Mouse (Mus musculus): Measurements from ENCODE around the gene Lsamp.

Lsamp gene

DNA sequence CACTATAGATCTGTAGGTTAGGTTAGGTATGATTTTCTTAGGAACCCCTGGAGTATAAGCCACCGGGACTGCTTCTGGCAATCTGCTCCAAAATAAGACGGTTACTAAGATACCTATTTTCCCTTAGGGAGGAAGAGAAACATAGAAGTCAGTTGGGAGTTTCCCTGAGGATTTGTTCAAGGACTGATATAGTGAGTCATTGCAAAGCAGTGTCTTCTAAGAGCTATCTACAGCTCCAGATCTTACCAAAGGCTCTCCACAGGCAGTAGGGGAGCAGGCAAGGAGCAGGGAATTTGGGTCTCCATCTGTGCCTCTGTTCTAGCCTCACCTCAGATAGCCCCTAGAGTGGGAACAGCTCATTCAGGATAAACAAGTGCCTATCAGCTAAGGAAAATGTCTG, 2047.9 kb downstream of the Lsamp start:
- DNase-seq (ENCODE audit: extremely low spot score, low spot score) = no peak

DNA sequence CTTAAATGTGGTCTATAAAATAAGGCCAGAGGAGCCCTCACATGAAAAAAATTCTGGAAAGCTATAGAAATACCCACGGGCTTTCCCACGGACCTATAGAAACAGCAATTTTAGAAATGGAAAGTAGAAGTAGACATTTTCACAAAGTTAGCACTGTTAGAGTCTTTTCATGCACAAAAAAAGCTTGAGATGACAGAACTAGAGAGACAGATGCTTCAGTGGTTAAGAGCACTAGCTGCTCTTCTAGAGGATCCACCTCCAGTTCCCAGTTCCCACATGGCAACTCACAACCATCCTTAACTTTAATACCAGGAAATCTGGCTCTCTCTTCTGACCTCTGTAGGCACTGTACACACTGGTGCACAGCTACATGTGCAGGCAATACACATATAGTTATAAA, 2049.3 kb downstream of the Lsamp start:
- DNase-seq (ENCODE audit: extremely low spot score, low spot score) = no peak

DNA sequence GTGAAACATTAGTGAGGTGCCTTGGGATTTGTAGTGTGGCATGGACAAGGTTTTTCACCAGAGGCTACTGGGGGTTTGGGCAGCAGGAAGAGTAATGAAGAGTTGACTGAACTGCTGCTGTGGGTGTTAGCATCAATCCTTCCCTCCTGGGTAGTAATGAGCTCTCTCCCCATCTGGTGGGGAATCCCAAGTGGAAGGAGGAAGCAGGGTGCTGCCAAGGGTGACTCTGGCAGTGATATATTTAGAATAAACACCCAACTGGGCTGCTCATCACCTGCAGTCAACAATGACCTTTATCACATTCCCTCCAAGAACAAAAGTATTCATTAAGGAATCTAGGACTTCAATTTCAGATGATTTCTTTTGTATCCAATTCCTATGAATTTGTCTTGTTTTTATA, 2064.0 kb downstream of the Lsamp start:
- no peak for DNase-seq (ENCODE audit: extremely low spot score, low spot score)

DNA sequence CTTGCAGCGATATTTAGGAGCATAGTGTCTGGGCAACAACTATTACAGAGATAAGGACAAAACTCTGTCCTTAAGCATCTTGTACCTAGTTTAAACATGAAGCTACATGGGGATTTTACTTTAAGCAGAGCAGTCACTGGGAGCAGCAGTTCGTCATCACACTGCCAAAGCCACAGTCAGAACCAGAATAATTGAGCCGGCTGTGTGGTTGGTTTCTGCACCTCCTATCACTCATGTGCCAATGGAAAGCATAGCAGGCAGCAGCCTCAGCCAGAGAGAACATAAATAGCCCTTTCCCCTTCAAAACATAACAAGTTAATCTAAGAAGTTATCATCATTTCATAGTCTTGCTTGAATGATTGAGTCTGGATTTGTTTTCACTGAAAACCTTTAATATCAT, 2075.8 kb downstream of the Lsamp start:
- DNase-seq (ENCODE audit: extremely low spot score, low spot score) = no peak

DNA sequence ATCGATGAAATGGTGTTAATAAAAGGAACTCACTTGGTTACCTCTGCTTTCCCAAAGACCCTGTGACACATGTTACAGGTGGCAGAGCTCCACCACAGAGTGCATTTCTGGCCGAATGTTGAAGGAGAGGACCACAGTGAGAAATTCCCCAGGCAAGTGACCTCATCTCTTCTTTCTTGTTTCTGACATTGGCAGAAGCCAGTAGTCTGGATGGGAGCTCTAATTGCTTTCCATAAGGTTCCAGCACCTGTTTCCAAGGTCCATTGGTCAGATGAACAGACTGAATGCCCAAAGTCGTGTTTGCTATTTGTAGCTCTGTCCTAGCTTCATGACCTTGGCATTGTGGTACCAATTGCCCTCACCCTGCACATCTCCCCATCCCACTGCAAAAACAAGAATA, 2090.2 kb downstream of the Lsamp start:
- DNase-seq (ENCODE audit: extremely low spot score, low spot score) = no peak

DNA sequence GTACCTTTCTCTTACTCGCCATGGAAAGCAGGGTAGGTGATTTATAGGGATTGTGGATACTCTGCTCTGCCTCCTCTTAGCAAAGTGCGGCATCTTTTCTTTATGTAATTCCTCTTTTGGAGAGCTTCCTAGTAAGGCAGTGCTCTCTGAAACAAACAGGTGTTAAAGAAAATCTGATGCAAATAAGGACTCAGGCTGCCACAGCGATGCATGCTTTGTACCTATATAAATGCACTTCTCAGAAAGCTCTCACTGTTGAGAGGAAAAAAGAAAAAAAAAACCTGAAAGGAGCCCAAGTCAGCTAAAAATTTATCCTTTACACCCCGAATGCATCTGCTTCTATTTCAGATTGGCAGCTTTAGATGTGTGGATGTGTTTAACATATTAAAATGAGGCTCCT, 2095.4 kb downstream of the Lsamp start:
- no peak for DNase-seq (ENCODE audit: extremely low spot score, low spot score)

DNA sequence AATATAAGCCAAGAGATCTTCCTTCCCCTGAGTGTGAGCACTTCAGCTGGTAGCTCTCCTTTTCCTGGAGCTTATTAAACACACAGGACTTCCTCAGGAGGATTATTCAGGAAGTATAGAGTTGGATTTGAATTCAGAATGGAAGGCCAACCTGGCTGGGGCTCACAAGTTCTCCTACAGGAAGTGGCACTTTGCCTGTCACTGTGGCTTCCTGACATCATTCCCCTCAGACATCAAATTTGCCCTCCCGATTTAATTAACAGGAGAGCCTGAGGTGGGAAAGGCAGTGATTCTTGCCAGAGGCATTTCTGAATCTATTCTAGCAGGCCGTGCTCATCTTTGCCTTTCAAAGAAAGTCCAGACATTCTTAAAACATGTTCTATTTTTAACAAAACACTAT, 2097.4 kb downstream of the Lsamp start:
- no peak for DNase-seq (ENCODE audit: extremely low spot score, low spot score)

DNA sequence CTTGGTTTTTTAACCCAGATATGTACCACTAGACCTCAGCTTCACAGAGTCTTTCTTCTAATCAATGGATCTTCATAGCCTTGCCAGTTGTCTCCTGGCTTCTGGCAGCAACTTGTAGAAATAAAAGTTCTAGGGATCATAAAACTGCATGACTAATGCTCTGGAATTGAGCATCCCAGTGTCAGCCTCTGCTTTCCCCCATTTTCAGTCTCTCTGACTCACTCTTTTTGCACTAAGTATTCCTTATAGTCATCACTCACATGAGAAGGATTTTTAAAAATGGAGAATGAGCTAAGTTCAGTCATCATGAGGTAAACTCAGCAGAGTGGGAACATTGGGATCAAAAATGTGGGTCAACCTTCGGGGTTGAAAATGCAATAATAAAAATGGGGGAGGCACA, 2113.3 kb downstream of the Lsamp start:
- no peak for DNase-seq (ENCODE audit: extremely low spot score, low spot score)

DNA sequence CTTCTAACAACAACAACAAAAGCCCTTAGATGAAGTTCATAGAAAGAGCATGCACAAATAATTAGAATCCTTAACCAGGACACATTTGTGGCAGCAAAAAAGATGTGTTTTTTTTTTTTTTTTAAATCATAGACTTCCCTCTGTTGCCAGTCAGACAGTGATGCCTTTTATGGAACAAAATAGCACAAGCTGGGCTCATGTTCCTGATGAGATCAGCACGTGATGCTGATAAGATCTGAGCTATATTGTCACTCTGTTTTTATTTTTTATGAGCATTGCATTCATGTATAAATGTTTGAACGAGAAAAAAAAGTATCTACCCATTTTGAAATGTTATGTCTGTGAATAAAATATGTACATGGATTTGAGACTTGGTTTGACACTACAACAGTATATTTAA, 2118.0 kb downstream of the Lsamp start:
- DNase-seq (ENCODE audit: extremely low spot score, low spot score) = no peak

DNA sequence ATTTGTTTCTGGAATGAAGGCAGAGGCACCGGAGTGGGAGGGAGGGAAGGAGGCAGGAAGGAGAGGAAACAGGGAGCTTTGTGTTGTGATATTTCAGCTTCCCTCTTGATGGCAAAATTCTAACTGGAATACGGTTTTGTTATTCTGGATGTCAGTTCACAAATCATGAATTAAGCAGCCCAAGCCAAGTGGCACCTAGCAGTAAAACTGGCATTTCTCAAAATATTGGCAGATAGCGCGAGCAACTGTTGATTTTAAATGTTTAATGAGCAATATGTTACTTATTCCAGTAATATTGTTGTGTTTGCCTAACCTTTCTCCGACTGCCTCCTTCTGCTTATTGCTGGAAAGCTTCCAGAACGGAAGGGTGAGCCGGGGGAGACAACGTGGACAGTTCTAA, 2118.5 kb downstream of the Lsamp start:
- no peak for DNase-seq (ENCODE audit: extremely low spot score, low spot score)

DNA sequence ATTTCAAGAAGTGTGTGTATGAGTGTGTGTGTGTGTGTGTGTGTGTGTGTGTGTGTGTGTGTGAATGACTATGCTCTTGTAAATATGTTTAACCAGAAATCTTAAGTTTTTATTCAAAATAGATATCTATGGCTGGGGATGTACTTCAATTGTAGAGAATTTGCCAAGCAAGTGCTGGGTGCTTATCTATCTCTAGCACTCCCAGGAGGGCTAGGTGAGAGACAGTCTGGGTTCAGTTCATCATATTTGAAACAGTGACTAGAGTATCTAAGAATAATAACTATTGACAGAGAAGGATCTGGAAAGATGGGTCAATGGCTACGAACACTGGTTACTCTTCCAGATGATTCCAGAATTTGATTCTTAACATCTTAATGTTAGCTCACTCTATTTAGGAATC, 2128.1 kb downstream of the Lsamp start:
- DNase-seq (ENCODE audit: extremely low spot score, low spot score) = no peak

DNA sequence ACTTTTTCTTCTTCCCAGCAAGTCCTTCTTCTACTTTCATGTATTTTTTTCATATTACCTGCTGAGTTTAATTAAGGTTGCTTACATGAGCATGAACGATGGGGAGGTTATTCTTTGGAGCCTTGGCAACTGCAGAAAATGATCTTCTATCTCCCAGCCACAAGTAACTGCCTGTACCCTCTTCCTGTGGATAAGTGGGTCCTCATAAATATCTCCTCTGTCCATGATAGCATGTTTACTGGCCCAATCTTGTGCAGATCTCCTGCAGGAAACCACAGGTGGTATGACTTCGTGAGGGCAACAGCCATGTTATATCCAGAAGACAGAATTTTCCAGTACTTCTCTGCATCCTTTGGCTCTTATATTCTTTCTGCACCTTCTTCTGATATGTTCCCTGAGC, 2129.1 kb downstream of the Lsamp start:
- DNase-seq (ENCODE audit: extremely low spot score, low spot score) = no peak

DNA sequence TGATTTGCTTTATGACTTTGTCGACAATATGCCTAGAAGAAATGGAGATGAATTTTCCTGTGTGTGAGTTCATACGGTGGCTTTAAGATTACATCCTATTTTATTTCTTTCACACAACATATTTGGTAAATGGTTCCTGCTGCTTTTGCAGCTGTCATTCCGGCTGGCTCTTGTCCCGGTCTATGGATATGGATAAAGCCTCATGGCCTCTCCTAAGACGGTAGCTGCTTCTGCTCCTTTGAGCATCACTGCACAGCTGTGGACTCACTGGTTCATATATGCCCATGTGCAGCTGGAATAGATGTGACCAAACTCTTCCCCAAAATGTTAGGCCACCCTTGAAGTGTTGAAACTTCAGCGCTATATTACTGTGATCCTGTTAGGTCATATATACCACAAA, 2137.6 kb downstream of the Lsamp start:
- no peak for DNase-seq (ENCODE audit: extremely low spot score, low spot score)

DNA sequence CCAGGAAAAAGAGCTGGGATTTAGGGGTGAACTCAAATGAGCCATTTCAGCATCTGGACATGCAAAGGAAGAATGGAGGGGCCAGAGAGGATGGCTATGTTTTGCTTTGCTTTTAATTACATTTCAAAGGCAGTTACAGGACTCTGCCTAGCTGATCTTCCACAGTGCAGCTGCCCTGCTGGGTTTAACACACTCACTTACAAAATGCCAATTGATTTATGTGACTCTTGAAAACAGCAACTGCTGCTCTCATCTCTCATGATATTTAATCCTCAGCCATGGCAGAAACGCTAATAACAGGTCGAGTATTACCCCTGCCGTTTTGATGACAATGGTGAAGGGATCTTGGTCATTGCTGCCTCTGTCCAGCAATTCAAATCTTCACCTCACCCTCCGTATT, 2139.7 kb downstream of the Lsamp start:
- no peak for DNase-seq (ENCODE audit: extremely low spot score, low spot score)

DNA sequence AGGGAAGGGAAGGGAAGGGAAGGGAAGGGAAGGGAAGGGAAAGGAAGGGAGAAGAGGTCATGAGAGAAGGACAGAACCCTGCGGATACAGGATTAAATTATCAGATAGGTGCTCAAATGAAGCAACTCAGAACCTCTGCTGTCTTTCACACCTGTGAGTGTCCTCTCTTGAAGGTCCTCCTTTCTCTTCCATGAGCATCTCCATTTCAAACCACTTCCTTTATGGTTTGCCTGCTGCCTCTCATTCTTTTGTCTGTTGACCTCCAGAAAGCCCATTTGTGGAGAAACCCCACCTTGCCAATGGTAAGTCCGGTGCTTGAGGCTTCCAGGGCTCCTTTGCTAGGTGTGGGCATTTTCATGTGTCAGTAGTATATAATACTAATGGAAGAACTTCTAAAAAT, 2141.9 kb downstream of the Lsamp start:
- DNase-seq (ENCODE audit: extremely low spot score, low spot score) = no peak

DNA sequence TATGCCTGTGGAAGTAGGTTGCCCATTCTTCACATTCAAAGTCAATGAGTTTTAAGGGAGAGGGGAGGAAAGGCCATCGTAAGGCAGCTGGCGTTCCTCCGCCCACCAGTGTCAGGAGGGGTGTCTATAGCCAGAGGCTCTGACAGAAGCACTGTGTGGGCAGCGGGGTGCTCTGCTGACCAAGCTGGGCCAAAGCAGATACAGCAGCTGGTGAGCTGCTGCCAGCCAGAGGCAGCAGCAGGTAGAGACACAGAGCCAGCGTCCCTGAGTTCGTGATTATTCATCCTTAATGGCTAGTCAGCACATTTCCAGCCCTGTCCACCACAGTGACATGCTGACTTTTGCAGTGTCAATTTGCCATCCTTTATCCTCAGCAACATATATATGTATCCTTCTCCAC, 2163.0 kb downstream of the Lsamp start:
- no peak for DNase-seq (ENCODE audit: extremely low spot score, low spot score)

DNA sequence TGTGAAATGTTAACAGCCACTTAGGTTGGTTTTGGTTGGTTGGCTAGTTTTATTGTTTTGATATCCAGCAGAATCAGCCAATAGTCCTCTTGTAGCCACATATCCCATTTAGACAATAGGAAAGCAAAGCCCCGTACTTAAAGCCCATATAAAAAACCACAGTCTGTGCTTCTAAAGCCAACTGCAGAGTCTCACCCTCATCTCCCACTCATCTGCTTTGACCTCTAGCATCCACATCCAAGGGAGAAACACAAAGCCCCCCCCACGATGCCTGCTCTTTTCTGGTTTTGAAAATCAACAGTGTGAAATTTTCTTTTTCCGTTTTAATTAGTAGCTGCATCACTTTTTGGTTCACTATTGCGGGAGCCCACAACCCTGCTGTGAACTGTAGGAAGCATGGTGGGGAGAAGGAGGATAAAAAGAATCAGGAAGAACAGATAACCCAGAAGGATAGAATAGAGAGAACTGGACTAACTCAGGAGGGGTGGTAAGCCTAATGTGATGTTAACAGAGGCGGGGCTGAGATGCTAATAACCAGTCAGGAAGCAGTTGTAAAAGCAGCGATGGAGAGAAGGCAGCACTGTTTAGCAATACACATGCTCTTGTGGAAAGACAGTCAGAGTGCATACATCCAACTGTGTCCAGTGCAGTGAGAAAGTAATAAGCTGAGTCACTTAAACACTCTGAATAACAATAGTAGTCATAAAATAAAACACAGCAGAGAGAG, 2165.2 kb downstream of the Lsamp start:
- no peak for DNase-seq (ENCODE audit: extremely low spot score, low spot score)

DNA sequence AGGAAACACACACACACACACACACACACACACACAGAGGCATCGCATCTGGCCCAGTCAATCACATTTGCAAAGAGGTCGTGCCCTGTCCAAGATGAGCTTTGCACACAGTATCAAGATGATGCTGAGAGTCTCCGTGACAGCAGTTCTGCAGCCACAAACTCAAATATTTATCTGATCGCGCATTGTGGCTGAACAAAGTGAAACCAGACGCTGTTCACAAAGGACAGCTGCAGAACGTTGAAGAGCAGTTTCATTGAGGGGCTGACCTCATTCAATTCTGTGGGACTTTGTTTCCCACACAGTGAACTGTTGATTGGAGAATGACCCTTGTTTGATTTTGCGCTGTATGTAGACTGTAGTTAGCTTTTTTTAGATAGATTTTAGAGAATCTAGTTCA, 2168.5 kb downstream of the Lsamp start:
- DNase-seq (ENCODE audit: extremely low spot score, low spot score) = peak; percentile 34

DNA sequence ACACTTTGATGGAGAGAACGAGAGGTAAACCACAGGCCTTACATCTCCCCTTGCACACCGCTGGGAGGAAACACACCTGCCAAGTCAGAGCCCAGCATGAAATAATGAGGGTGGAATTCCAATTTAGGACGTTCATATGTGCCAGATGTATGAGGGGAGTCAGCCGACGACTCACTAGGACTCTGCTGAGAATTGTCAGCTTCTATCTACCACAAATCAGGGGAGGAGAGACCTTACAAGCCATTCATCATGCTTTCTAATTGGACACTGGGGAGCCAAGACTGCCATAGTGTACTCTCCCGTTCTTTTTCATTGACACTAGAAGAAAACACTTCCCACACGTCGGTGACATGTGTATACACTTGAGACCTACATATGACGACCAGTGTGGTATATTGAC, 2173.7 kb downstream of the Lsamp start:
- no peak for DNase-seq (ENCODE audit: extremely low spot score, low spot score)

DNA sequence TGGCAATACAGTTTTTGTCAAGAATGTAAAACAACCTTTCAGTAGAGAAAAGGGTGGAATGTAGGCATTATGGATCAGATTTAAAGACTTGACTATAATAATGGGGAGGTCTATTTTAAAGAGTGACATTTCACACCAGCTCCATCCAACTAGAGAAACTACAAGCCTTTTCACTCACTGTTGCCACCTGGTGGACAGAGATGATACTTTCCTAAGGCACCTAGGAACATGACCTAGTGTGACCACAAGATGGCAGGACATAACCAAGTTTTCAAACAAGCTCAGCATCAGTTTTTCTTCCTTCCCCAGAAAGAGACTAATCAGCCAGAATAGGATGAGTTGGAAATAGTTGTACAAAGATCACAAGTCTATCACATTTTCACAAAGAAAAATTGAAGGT, 2180.8 kb downstream of the Lsamp start:
- DNase-seq (ENCODE audit: extremely low spot score, low spot score) = peak; percentile 76

DNA sequence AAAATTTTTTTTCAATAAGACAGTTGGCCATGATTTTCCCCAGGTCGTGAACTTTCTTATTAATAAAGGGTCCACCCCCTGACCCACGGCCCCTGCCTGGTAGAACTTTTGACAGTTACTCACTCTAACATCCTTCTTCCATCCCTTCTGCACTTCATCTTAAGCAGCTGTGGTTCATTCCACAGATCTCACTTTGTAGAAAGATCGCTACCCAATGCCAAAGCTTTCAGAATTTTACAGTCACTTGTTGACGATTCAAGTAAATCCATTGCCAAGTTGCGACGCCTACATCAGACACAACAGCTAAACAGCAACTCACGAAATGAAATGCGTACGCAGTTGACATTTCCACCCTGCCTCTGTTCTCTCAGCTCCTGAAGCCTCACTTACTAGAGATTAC, 2184.1 kb downstream of the Lsamp start:
- no peak for DNase-seq (ENCODE audit: extremely low spot score, low spot score)

DNA sequence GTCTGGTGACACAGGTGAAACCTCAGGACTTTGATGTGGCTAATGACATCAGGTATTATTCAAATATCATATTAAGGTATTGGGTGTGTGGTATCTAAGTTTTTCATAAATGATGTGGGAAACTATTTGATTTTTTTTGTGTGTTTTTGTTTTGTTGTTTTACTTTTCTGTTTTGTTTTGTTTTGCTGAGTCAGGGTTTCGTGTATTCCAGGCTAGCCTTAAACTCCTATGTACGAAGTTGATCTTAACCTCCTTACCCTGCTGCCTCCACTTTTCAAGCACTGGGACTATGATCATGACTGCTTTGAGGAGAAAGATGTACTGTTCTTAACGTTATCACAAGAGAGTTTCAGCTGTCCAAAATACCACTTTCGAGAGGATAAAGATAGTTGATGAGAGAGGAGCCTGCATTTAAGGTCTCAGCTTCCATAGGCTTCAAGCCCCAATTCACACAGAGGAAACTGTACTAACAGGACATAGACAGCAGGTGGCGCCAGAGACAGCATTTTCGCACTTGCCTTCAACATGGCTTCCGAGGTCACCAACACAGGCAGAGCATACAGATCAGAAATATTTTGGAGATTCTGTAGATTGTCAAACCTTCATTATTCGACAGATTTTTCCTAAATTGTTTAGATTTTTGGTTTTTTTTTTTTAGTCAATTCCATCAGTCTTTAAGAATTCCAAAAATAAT, 2185.4 kb downstream of the Lsamp start:
- DNase-seq (ENCODE audit: extremely low spot score, low spot score) = peak; percentile 80

DNA sequence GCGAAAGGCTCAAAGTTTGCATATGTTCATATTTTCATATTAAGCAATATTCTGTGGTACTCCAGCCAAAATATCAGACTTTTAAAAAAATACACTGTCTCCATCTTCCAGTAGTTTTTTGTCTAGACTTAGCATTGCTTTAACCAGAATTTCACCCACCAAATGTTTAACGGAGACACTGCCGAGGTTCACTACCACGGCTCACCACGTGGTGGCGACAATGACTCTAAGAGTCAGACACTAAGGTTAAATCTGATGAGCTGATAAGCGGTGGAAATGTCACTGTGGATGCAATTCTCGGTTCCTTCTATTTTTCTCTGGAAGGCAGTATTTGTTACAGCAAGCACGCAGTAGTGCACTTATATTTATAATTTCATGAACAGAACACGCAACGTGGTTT, 2188.3 kb downstream of the Lsamp start:
- DNase-seq (ENCODE audit: extremely low spot score, low spot score) = peak; percentile 75

Measured in neural tube, embryonic 10.5 days (tissue).